Mouse (Mus musculus) gonadal fat pad, adult 2 months (tissue): ENCODE measurements around the gene Adam17. TPM values are rescaled to one million over a fixed set of nuclear protein-coding genes. Genes with fewer than 3 reads are reported as not detected.

ENCODE experiments used
- polyA plus RNA-seq: library from polyadenylated mRNA; depleted of rRNA; stranded (reverse); fragments of >200 nt; gene quantifications from 2 replicates; pipeline ENCODE4 v1.2.3, GENCODE M21; 2012; rRNA removed

The Adam17 gene
- polyA plus RNA-seq, 1 experiment: 36.1 TPM

Other genes starting within 250 kb of the Adam17 start
- 48.8 and 54.2 TPM in 2 replicates for gene Cpsf3, start 88.2 kb downstream of the Adam17 start, polyA plus RNA-seq
- gene Itgb1bp1, start 87.3 kb downstream of the Adam17 start, polyA plus RNA-seq: 29.3 and 42.0 TPM in 2 replicates
- gene Iah1, start 57.2 kb downstream of the Adam17 start, polyA plus RNA-seq: 262 and 308 TPM in 2 replicates
- 98.7 and 105 TPM in 2 replicates for gene Ywhaq, start 44.0 kb upstream of the Adam17 start, polyA plus RNA-seq